Mouse (Mus musculus) cerebellum, adult 11 months (tissue): ENCODE results near the gene Gm49354.
"Not testable (repeated sequence)": the region's sequence is repeated elsewhere in the genome, so short reads cannot be mapped to it uniquely, and the experiment has no call there.

Source experiments
- DNase-seq: peaks from one replicate; pipeline ENCODE4 v3.0.0; 2022

Gm49354 gene

GRCm38 (mm10) chr13:59766786-59767515 lies 15.1 kb downstream of the Gm49354 start:
- DNase-seq = no peak

DNA sequence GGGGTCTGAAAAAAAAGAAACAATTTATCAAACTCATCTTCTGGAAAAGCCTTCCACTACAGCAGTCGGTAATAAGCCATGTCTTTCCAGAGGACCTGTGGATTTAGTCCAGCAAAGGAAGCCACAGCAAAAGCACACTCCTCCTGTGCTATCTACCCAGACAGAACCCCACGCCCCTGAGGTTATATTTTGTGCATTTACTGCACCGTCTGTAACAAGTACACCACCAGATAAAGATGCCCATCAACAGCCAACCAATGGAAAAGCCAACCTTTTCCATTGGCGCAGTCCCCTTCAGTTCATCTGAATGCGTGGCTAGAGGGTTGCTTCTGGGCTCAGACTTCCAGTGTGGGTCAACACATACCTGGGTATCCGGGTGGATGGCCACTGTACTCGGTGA lies 19.3 kb downstream of the Gm49354 start:
- no peak for DNase-seq

DNA sequence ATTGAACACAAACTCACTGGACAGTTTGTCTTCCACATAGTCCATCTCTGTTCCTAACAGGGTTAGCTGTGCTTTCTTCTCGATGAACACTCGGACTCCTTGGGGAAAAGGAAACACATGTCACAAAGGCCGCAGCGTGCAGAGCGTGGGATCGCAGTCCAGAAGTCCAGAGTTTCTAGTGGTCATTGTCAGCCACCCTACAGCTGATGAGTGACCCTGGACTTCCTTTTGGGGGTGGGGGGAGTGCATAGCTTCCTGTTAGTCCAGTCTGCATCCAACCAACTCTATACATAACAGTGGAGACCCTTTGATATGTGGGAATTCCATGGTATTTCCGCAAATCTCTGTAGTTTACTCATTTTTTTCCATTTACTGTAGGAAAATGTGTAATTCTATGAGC lies 25.1 kb downstream of the Gm49354 start:
- no peak for DNase-seq

DNA sequence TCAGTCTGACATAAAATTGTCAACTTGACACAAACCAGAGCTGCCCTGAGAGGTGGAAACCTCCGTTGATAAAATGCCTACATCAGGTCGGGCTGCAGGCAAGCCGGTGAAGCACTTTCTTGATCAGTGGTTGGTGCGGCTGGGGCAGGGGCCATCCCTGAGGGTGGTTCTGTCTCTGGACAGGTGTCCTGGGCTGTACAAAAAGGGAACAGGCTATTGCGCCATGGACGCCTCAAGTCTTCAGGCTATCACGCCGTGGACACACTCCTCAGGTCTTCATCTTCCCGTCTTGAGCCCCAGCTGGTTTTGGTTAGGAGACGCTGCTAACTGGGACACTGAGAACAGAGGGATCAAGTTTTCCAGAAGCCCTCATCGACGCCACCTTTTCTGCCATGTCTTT lies 31.7 kb downstream of the Gm49354 start:
- no peak for DNase-seq

- no peak for DNase-seq
Measured at GRCm38 (mm10) chr13:59746711-59747110, 35.3 kb downstream of the Gm49354 start, which contains the start of gene 1700014D04Rik. TSS of gene 1700014D04Rik (minus strand) at chr13:59746752.

GRCm38 (mm10) chr13:59746164-59746563 lies 35.9 kb downstream of the Gm49354 start:
- no peak for DNase-seq

GRCm38 (mm10) chr13:59745462-59745861 lies 36.6 kb downstream of the Gm49354 start:
- DNase-seq = no peak

GRCm38 (mm10) chr13:59741697-59742096 lies 40.3 kb downstream of the Gm49354 start:
- no peak for DNase-seq

DNA sequence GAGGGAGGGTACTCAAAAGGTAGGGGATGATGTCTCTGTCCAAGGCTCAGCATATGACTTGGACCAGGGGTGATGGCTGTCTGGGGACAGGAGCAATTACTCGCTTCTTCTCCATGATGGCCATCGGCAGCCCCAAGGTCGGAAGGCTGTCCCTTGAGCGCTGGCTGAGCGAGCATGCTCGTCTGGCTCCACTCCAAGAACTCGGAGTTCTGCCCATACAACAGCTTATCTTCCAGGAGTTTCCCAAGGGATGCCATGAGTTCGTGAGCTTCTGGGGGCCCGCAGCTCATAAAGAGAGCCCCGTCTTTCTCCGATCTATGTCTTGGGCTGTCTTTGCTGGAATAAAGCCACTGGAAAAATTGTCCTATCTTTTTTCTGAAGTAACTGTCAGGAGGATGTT lies 40.9 kb downstream of the Gm49354 start:
- no peak for DNase-seq

- DNase-seq = no peak
Measured at GRCm38 (mm10) chr13:59739397-59739796, 42.6 kb downstream of the Gm49354 start.

GRCm38 (mm10) chr13:59738455-59738854 lies 43.6 kb downstream of the Gm49354 start:
- no peak for DNase-seq

GRCm38 (mm10) chr13:59735190-59735589 lies 46.9 kb downstream of the Gm49354 start:
- no peak for DNase-seq

DNA sequence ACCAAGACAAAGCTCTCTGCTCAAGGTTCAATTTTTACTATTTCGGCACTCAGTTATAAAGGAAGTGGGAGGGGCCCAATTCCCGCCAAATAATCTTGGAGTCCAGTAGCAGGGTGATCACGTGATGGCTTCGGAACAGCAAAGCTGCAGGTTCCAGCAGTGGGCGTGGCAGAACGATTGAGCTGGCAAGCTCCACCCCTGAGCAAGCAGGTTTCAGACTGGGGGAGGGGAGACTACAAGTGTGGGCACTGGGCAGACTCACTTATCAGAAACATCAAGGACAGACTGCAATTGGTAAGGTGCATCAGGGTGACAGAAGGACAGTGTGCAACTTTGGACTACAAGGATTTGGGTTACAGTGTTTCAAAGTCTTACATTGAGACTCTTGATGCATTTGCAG lies 47.7 kb downstream of the Gm49354 start:
- not testable (repeated sequence) for DNase-seq

GRCm38 (mm10) chr13:59733936-59734335 lies 48.1 kb downstream of the Gm49354 start:
- DNase-seq = no peak

- no peak for DNase-seq
Measured at GRCm38 (mm10) chr13:59731652-59732051, 50.4 kb downstream of the Gm49354 start, which contains the start of gene Spata31d1d. TSS of gene Spata31d1d (minus strand) at chr13:59731752.

- DNase-seq = peak; percentile 75
Measured at GRCm38 (mm10) chr13:59728378-59729093, 53.5 kb downstream of the Gm49354 start.

GRCm38 (mm10) chr13:59726139-59726867 lies 55.7 kb downstream of the Gm49354 start:
- DNase-seq = no peak

- not testable (repeated sequence) for DNase-seq
Measured at GRCm38 (mm10) chr13:59722089-59722488, 60.0 kb downstream of the Gm49354 start.

DNA sequence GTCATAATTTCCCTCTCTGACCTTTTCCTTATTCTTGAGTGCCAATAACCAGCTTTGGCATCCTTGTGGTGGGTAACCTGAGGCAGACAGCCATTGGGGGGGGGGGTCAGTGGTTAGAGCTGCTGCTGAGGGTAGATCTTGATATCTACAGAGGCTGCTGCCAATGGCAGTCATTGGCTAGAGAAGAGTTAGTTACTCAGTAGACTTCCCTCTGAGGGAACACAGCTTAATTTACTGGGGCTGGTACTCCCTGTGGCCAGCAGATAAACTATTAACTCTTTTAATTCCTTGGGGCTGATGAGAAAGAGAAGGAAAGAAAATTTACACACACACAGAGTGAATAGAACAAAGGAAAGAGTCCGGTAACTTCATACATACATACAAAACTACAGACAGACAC lies 62.6 kb downstream of the Gm49354 start:
- no peak for DNase-seq

GRCm38 (mm10) chr13:59718857-59719440 lies 63.1 kb downstream of the Gm49354 start:
- DNase-seq = not testable (repeated sequence)

DNA sequence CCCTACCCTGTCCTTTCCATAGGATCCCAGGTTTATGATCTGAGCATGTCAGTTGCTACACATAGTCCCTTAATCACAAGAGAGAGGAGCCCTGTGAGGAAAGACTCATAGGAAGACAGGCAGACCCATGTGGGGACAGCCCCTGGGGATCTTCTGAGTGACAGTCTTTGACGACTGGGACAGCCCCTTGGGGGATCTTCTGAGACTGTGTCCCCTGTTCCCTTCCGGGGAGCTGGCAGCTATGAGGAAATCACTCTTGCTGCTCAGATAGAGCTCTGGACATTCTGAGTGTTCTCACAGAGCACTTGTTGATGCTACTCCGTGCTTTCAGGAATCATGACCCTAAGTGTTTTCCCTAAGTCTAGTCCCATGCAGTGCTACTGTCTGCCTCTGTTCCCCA lies 68.3 kb downstream of the Gm49354 start:
- no peak for DNase-seq

DNA sequence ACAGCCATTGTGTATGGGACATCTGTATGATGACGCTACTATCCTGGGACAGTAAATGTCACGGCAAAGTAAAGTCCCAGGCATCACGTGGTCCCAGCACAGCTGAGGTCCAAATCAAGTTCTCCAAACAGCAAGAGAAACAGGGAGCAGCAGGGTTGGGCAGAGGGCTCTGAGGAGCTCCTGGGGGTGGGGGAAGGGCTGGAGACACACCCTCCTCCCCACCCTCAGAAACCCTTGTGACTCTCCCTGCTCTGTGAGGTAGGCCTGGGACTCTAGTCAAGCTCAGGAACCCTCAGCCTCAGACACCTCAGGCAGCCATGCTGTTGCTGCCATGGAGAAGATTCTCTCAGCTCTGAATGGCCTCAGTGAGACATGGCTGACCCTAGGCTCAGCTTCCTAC lies 70.1 kb downstream of the Gm49354 start, which contains the start of gene Spata31d1b:
Gene Spata31d1b, plus strand, starts transcription at position 301 of the 400 bp plus-strand sequence.
- DNase-seq = not testable (repeated sequence)

DNA sequence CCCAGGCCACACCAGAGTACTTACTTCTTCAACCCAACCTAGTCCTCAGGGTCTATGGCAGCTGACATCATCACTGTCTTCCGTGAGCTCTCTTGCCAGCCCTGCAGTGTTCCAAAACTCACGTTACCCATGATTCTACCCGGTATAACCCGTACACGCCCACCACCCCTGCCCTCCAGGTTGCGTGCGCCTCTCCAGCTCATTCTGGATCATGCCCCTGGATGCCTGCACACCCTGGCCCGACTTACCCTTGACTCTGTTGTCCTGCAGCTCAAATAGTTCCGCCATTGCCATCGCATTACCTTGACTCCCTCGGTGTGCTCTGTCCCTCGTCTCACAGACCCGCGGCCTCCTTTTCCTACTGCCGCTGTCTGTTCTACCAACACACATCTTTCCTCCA lies 71.8 kb downstream of the Gm49354 start, which contains the start of gene Spata31d1a:
Gene Spata31d1a, minus strand, starts transcription at position 101 of the 400 bp plus-strand sequence.
- DNase-seq = no peak
